Mouse (Mus musculus) embryo, embryonic 11.5 days (tissue): ENCODE measurements around the gene Wdr62.
"Not testable (repeated sequence)": the region's sequence is repeated elsewhere in the genome, so short reads cannot be mapped to it uniquely, and the experiment has no call there.

Source experiments
- DNase-seq: peaks from one replicate; pipeline ENCODE4 v3.0.0-alpha.2; 2012; ENCODE audit warnings: low read depth, low spot score

Wdr62 gene

DNA sequence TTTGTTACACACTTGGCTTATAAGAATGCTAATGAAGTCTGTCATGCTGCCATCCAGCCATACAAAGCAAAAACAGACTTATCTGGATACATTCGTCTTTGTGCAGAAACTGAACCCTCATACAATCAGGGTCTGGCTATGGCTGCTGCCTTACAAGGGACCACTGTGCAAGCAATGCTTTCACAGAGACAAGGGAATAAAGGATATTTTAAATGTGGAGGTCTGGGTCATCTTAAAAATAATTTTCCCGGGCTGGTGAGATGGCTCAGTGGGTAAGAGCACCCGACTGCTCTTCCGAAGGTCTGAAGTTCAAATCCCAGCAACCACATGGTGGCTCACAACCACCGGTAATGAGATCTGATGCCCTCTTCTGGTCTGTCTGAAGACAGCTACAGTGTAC is 73.9 kb downstream of the Wdr62 start:
- DNase-seq = not testable (repeated sequence)

DNA sequence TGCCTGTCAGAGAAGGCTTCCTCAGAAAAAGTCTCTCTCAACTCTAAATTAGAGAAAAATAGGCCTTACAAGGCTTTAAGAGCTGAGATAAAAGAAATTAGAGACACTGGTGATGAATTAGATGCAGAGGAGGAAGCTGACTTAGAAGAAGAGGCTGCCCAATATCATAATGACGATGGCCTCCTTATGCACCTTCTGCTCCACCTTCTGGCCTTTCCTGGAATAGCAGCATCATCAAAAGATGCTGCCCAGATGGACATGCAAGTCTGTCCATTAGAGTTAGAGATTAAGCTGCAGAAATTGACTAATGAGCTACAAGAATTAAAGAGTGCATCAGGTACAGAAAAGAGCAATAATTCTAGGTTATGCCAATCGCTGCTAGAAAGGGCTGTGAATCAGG is 74.8 kb downstream of the Wdr62 start:
- no peak for DNase-seq

DNA sequence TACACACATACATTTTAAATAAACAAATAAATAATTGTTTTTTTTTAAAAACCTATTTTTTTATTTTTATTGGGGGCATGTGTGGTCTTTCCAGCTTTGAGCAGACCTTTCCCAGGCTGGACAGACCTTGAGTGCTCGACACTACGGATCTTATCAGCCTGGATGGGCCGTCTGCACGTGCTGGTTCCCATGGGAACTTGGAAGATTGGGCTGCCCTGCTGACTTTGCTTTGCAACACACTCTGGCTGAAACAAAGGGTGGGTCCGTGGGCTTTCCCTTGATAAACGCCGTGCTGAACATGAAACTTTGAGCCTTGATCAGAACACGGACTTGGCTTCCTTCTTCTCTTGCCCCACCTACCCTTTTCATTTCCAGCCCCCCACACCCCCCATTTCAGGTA is 75.8 kb downstream of the Wdr62 start:
- DNase-seq = no peak

DNA sequence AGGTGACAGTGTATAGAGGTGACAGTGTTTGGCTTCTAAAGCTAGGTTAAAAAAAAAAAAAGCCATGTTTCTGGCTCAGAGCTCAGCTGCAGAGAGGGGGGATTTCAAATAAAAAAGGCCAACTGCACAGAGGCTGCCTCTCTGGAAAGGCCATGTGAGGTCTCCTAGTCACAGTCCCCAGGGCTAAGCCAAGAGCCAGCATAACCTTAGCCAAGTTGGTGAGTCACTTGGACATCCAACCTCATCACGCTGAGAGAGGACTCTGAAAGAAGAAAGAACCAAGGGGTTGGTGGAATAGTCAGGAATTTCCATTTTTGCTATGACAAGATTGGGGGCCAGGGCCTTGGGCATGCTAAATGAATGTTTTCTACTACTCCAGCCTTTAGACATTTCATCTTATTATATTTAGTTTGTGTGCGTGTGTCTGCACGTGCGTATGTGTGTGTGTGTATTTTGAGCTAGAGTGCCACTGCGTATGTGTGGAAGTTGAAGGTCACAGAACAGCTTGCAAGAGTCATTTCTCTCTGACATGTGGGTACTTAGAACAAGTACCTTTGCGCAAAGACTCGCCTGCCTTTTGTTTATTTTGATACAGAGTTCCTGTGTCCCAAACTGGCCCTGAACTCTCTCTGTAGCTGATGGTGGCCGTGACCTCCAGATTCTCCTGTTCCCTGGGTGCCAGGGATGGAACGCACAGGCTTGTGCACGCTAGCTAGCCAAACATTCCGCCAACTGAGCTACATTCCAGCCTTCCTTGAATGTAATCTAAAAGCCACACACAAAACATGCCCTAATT is 77.1 kb downstream of the Wdr62 start:
- no peak for DNase-seq

DNA sequence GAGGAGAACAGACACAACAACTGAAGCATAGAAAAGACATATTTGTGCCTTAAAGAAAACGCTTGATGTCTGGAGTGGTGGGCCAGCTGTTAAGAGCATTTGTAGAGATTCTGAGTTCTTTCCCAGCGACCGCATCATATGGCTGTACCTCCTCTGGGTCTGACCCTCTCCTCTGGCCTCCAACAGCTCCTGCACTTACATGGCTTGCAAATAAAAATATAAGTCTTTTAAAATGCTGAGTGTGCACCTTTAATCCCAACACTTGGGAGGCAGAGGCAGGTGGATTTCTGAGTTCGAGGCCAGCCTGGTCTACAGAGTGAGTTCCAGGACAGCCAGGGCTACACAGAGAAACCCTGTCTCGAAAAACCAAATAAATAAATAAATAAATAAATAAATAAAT is 79.6 kb downstream of the Wdr62 start:
- not testable (repeated sequence) for DNase-seq

DNA sequence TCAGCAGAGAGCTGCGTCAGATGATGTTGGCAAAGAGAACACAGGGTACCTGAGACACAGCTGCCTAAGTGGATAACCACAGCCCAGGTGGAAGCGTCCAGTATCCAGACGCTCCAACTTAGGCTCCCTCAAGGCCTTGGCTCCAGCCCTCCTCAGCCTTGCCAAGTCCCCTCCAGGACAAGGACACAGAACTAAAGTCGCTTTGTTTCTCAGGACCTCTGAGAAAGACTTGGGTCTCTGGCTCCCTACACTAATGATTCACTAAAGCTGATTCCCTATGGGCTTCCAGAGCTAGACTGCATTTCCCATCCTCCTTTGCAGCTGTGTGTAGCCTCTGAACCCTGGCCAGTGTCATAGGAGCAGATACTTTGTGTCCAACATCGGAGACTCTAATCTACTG is 80.0 kb downstream of the Wdr62 start:
- no peak for DNase-seq

DNA sequence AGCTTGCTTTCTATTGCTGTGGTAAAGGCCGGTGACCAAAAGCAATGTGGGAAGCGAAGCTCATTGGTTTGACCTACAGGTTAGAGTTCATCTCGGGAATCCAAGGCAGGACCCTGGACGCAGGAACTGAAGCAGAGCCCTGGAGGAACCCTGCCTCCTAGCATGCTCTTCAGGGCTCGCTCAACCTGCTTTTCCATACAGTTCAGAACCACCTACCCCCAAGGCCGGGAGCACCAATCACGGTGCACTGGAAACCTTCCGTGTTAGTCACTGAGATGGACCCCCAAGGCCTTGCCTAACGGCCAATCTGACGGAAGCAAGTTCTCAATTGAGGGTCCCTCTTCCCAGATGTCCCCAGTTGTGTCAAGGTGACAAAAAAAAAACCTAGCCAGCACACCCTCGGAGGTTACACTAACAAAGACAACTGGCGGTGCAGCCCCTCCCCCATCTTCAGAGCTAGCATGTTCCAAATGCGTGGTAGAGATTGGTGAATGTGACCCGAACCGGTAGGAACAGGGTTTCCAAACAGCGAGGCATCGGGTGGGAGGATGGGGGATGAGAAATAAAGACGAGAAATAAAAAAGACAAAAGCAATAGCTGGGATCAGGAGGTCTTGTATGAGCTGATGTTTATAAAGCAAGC is 80.6 kb downstream of the Wdr62 start:
- DNase-seq = no peak

DNA sequence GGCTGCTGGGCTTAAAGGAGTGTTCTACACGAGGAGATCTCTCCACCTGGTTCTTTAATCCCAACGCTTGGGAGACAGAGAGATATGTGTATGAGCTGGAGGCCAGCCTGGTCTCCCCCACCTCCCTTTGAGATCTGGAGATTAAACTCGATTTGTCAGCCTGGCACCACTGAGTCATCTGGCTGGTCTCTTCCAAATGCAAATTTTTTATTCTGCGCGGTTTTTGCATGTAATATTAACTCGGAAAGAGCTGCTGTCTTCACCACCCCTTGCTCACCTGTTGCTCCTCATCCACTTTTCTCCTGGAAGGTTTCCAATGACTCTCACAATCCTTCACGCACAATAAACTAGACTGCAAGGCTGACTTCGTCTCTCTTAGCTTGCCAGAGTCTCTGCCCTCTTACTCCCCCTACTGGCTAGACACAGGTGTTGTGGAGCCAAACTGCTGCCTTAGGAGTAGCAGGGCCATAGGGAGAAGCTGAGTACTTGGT is 81.7 kb downstream of the Wdr62 start, which contains the start of gene Capns1:
Gene Capns1 (minus strand): TSS at position 331 of the 491 bp plus-strand sequence.
- DNase-seq = peak; percentile 72

DNA sequence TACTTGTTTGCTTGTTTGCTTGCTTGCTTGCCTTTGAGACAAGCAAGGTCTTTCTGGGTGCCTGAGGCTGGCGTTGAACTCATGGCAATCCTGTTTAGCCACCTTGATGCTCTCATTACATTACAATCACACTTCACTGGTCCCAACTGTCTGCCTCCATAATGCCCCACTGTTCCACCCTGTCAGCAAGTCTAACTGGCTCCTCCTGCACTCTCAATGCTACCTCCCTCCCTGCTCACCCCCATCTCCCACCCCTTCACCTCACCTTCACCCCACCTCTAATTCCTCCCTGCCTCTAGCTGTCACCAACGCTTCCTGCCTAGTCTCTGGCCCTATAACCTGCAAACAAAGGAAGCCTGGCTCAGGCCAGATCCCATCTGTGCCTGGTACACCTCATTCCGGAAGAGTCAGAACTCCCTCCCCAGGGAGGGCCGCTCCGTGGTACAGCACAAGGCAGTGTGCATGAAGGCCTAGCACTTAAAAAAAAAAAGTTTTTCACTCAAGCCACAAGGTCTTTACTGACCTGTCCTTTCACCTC is 82.6 kb downstream of the Wdr62 start:
- no peak for DNase-seq

DNA sequence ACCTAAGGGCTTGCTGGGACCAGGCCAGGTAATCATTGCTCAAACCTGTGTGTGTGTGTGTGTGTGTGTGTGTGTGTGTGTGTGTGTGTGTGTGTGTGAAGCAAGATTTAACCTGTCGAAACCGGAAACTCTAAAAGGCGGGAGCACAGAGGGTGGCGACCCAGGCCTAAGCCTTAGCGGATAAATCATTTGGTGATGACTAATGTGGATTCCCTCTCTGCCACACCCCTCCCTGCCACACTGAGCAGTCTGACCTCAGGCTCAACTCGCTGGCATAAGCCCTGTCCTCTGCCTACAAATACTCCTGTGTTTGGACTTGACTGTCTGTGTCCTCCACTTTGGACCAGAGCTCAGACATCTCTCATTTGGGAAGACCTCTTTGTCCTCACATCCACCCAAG is 84.0 kb downstream of the Wdr62 start:
- no peak for DNase-seq

DNA sequence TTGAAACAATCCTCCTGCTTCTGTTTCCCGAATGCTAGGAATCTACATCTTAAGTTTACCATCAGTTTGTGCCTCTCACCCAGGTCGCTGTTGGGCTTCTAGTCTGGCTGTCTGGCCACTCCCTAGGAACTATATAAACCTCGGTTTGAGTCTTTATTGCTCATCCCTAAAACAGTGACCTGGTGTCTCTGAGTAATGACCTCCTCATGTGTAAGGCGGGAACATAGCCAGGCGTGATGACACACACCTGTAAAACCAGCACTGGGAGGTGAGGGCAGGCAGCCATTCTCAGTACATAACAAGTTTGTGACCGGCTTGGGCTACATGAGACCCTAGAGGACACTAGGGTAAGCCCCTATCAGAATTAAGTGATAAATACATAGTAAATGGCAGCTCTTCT is 84.8 kb downstream of the Wdr62 start:
- no peak for DNase-seq

DNA sequence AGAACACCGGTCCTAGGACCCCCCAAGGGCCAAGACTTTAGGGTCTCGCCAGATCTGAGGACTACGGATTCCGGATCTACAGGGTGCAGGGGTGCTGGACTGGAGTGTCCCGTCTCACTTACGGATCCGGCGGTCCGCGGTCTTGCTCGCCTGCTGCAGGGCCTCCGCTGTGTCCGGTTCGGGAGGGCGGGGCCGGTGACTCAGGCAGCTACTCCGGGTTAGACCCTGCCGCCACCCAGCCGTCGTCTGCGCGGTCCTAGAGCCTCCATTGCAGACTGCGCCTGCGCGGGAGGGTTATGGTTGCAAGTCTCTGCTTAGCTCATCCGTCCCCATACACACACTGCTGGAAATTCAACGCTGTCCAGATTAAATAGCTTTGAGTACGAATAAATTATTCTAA is 85.3 kb downstream of the Wdr62 start:
- DNase-seq = peak; percentile 91

DNA sequence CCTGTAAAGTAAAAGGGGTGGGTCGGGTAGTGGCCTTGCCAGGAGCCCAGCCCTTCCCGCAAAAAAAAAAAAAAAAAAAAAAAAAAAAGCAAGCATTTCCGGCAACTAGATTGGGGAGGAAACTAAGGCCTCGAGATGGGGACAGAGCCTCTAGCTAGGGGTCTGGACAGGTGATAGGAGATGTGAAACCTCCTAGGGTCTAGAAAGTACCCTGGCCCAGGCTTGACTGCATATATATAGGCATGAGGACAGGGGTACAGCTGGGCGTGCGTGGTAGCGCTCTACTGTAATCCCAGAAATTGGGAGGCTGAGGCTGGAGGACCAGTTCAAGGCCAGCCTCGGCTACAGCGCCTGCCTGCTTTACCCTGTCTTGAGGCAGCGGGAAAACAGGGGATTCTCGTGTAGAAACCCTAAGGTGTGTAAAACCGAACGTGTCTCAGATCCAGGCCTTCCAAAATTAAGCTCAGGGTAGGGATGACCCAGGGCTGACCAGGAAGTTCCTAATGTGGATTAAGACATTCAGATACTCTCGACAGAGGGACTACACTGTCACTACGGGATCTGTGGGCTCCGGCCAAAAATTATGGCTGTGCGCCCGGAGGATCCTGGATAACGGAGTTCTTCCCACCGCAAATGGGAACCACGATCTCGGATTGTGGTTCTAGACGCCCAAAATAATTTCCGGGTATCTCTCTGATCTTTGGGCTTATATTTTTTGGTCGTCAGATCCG is 86.0 kb downstream of the Wdr62 start:
- DNase-seq = no peak

DNA sequence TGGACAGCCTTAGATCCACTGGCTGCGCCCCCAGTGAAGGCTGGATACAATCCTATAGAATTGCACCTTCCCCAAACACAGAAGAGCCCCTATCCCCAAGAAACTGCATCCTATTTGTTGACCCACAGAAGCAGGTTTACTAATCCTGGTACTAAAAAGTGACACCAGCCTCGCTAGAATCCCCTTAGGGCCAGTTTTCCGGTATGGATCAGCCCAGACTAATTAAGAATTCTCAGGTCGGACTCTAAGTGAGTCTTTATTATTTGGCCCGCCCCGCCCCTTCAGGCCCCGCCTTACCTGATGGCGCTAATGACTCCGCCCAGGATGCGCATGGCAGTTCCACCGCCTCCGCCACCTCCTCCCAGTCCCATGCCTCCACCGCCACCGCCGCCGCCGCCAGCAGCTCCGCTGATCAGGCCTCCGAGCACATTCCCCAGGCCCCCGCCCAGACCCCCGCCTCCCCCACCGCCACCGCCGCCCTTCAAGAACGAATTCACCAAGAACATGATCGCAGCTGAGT is 86.6 kb downstream of the Wdr62 start:
- peak; percentile 62 for DNase-seq

DNA sequence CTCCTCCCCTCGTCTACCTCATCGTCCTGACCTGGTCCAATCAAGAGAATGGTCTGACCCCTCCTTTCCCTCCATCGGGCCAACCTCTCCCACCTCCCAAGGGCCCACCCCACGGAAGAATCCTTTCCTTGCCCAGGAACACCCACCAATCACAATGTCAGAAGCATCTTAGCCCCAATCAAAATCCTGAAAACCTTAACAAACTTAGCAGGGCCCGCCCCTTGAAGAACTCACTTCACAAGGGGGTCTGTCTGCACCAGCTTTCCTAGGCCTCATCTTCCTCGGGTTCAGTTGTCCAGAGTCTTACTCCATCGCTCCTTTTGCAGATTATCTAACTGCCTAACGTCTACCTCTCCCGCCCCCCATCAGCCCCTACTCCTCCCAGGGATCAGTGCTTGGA is 87.2 kb downstream of the Wdr62 start:
- no peak for DNase-seq

DNA sequence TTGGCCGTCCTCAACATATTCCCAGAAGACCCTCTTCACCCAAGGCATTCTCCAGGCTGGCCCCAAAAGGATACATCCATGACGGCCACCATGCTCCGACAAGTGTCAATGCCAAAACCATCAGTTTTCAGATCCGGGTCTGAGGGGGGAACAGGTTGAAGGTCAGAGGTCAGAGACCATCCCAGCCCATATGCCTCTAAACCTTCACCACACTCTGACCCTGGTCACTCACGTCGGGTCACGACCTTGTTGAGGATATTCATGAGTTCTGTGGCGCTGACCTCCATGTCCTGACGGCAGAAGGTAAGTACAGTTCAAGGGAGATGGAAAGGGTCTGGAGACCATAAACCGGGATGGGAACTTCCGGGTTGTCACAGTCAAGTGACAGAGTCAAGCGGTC is 88.1 kb downstream of the Wdr62 start:
- no peak for DNase-seq
